Mouse (Mus musculus): Measurements from ENCODE around the gene Wdr83. TPM values are rescaled to one million over a fixed set of nuclear protein-coding genes. Genes with fewer than 3 reads are reported as not detected.

The Wdr83 gene
- total and polyA plus RNA-seq, 3 experiments = 27.0 to 58.4 TPM; not detected in 1

GRCm38 (mm10) chr8:85095566-85095965 is 14.5 kb upstream of the Wdr83 start:
- H3K9me3 ChIP-seq (replicated peaks; ENCODE audit: insufficient read depth, low read length) = no peaks in the 10 kb centered on the region
- no peak overlapping the region for H3K27ac ChIP-seq (ENCODE audit: control insufficient read depth, low read depth, low read length)
- H3K79me2 ChIP-seq (ENCODE audit: control insufficient read depth, insufficient read depth, low read length, poor library complexity) = no peaks in the 10 kb centered on the region
- no peaks in the 10 kb centered on the region for H3K27me3 ChIP-seq (ENCODE audit: control insufficient read depth in 1 of 2, insufficient read depth in 2 of 2, low read length in 2 of 2)
- peaks cover 0 to 3% of the 10 kb centered on the region in 2 experiments; a peak in 1 of 4 replicates for H3K36me3 ChIP-seq (ENCODE audit: control insufficient read depth in 1 of 2, insufficient read depth in 2 of 2, low read length in 2 of 2)
- H3K9ac ChIP-seq (ENCODE audit: control insufficient read depth, low read depth, low read length, poor library complexity, severe bottlenecking) = no peak overlapping the region
- no peak overlapping the region for H3K4me3 ChIP-seq (ENCODE audit: control insufficient read depth in 1 of 2, insufficient read depth in 1 of 2, low read depth in 2 of 2, low read length in 2 of 2)
- peaks cover 0 to 3% of the 10 kb centered on the region in 2 experiments; a peak in 1 of 4 replicates for H3K4me1 ChIP-seq (ENCODE audit: control insufficient read depth in 1 of 2, insufficient read depth in 2 of 2, low read length in 2 of 2)
- TF ChIP-seq TBP (IDR thresholded peaks at IDR 0.05; ENCODE audit: low read depth, low read length) = no peak
- no peak for DNase-seq (ENCODE audit: low read depth, low spot score)

GRCm38 (mm10) chr8:85095051-85095450 is 13.9 kb upstream of the Wdr83 start:
- no peak overlapping the region for H3K27ac ChIP-seq (ENCODE audit: control insufficient read depth, low read depth, low read length)
- no peaks in the 10 kb centered on the region for H3K27me3 ChIP-seq (ENCODE audit: control insufficient read depth in 1 of 2, insufficient read depth in 2 of 2, low read length in 2 of 2)
- H3K79me2 ChIP-seq (ENCODE audit: control insufficient read depth, insufficient read depth, low read length, poor library complexity) = no peaks in the 10 kb centered on the region
- DNase-seq (ENCODE audit: low read depth, low spot score) = no peak
- no peak overlapping the region for H3K4me3 ChIP-seq (ENCODE audit: control insufficient read depth in 1 of 2, insufficient read depth in 1 of 2, low read depth in 2 of 2, low read length in 2 of 2)
- no peak overlapping the region for H3K9ac ChIP-seq (ENCODE audit: control insufficient read depth, low read depth, low read length, poor library complexity, severe bottlenecking)
- TF ChIP-seq RAD21 (IDR thresholded peaks at IDR 0.05; ENCODE audit: low read depth, low read length) = no peak
- no peak for TF ChIP-seq MEF2A (IDR thresholded peaks at IDR 0.05; ENCODE audit: extremely low read depth, insufficient replicate concordance, low read depth, low read length, poor library complexity, severe bottlenecking)
- no peak for TF ChIP-seq HCFC1 (IDR thresholded peaks at IDR 0.05; ENCODE audit: low read depth, low read length)
- no peak for TF ChIP-seq USF2 (IDR thresholded peaks at IDR 0.05; ENCODE audit: borderline replicate concordance in 1 of 2, insufficient read depth in 1 of 2, low read depth in 1 of 2, low read length in 2 of 2)
- no peaks in the 10 kb centered on the region for H3K36me3 ChIP-seq (ENCODE audit: control insufficient read depth in 1 of 2, insufficient read depth in 2 of 2, low read length in 2 of 2)
- no peaks in the 10 kb centered on the region for H3K4me1 ChIP-seq (ENCODE audit: control insufficient read depth in 1 of 2, insufficient read depth in 2 of 2, low read length in 2 of 2)
- no peaks in the 10 kb centered on the region for H3K9me3 ChIP-seq (replicated peaks; ENCODE audit: insufficient read depth, low read length)

GRCm38 (mm10) chr8:85091526-85092090 is 10.5 kb upstream of the Wdr83 start:
- no peak for DNase-seq (ENCODE audit: low read depth, low spot score)
- Histone ChIP-seq H3K4me3 (ENCODE audit: control insufficient read depth in 1 of 2, insufficient read depth in 1 of 2, low read depth in 2 of 2, low read length in 2 of 2) (no peak overlapping the region), H3K27me3 (ENCODE audit: control insufficient read depth in 1 of 2, insufficient read depth in 2 of 2, low read length in 2 of 2) (no peaks in the 10 kb centered on the region), H3K9me3 (replicated peaks; ENCODE audit: insufficient read depth, low read length) (no peaks in the 10 kb centered on the region), H3K36me3 (ENCODE audit: control insufficient read depth in 1 of 2, insufficient read depth in 2 of 2, low read length in 2 of 2) (no peaks in the 10 kb centered on the region; a peak in 1 of 4 replicates), H3K27ac (ENCODE audit: control insufficient read depth, low read depth, low read length) (no peak overlapping the region), H3K9ac (ENCODE audit: control insufficient read depth, low read depth, low read length, poor library complexity, severe bottlenecking) (no peak overlapping the region), H3K4me1 (ENCODE audit: control insufficient read depth in 1 of 2, insufficient read depth in 2 of 2, low read length in 2 of 2) (no peaks in the 10 kb centered on the region), H3K79me2 (ENCODE audit: control insufficient read depth, insufficient read depth, low read length, poor library complexity) (no peaks in the 10 kb centered on the region)
- TF ChIP-seq MEF2A (IDR thresholded peaks at IDR 0.05; ENCODE audit: extremely low read depth, insufficient replicate concordance, low read depth, low read length, poor library complexity, severe bottlenecking) = no peak
- no peak for TF ChIP-seq JUND (IDR thresholded peaks at IDR 0.05; ENCODE audit: low read depth, low read length)
- no peak for TF ChIP-seq MXI1 (IDR thresholded peaks at IDR 0.05; ENCODE audit: low read depth, low read length)
- TF ChIP-seq ELF1 (IDR thresholded peaks at IDR 0.05; ENCODE audit: low read depth, low read length) = no peak
- no peak for TF ChIP-seq UBTF (IDR thresholded peaks at IDR 0.05; ENCODE audit: borderline replicate concordance, insufficient read depth, low read depth, low read length)
- TF ChIP-seq CHD2 (IDR thresholded peaks at IDR 0.05; ENCODE audit: low read length) = no peak
- TF ChIP-seq KAT2A (conservative IDR thresholded peaks at IDR 0.05; ENCODE audit: low read depth, low read length) = no peak
- no peak for TF ChIP-seq HCFC1 (IDR thresholded peaks at IDR 0.05; ENCODE audit: low read depth, low read length)
